Mouse (Mus musculus) liver, adult 2 months (tissue): ENCODE data around the gene Pdk4.

Experiments used
- CTCF ChIP-seq: fragments of 200-500 bp; IDR thresholded peaks from 2 replicates; pipeline ENCODE4 v1.5.1; 2011; ENCODE audit warnings: low read depth, low read length, control low read depth
- POLR2A ChIP-seq: fragments of 200-500 bp; IDR thresholded peaks from 2 replicates; pipeline ENCODE4 v1.6.1; 2011; ENCODE audit warnings: low read length, control low read depth; ENCODE audit not compliant: insufficient read depth; ENCODE audit errors: extremely low read depth

DNA sequence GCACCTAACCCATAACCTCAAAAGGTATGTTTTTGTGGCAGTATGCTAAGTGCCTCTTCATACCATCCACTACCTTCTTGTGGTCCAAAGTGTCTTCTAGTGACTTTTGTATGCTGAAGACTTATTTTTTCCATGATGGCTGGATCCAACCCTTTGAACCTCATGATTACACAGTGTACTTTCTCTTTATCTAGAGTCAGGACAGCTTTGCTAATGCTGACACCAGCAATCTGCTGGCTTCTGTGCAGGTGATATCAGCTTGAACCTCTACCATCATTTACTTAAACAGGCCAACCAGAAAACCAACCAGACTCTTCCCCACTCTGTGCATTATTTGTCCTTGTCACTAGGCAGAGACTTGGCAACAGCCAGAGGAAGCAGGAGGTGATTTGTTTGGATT, 39.6 kb upstream of the Pdk4 start:
- TF ChIP-seq CTCF (no peak), POLR2A (no peak)
